Mouse (Mus musculus): ENCODE results near the gene Pgbd5. TPM values are rescaled to one million over a fixed set of nuclear protein-coding genes. Genes with fewer than 3 reads are reported as not detected.

Gene Pgbd5
- polyA plus RNA-seq, 1 experiment, result 0.22 TPM

DNA sequence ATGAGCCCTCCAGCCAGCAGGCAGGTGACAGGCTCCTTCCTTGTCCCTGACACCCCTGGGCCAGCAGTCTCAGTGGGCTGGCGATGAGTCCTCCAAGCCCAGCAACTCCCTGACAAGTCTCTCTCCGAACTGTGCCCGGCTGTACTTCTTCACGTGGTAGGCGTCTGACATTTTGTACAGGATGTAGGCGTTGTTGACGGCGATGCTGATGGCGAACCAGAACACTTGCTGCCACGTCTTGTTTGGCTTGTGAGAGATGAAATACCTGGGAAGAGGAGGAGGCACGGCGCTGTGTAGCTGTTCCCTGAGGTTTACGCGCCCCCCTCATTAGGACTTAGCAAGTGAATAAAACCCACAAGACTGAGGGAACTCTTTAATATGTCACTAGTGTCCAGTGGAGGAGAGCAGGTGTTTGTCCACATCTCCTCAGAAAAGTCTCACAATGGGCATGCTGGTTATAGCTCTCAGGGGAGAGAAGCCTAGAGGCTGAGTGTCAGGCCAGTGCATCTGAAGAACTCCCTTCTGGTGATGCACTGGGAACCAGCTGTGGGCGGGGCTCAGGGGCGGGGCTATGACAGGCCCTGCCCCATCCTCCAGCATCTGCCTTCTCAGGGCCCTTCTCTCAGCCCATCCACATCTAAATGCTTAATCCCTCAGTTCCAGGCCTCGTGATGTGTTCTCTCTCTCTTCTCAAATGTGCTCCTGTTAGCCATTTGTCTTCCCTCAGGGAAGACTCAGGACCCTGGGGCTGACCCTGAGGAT lies 68.9 kb downstream of the Pgbd5 start:
- H3K4me3 ChIP-seq (ENCODE audit: control insufficient read depth, insufficient read depth, low read length), result no peak overlapping the region
- H3K36me3 ChIP-seq (ENCODE audit: control insufficient read depth, insufficient read depth, low read length), result no peaks in the 10 kb centered on the region
- no peak overlapping the region for H3K27ac ChIP-seq (ENCODE audit: control insufficient read depth, insufficient read depth, low read length)
- DNase-seq, result no peak
- no peaks in the 10 kb centered on the region for H3K4me1 ChIP-seq (replicated peaks; ENCODE audit: control insufficient read depth, insufficient read depth, low read length)
- WGBS, result 81% methylated on average over 17 of the region's 17 CpGs
- H3K27me3 ChIP-seq (ENCODE audit: control insufficient read depth, insufficient read depth, low read length), result no peaks in the 10 kb centered on the region
- TF ChIP-seq CTCF (IDR thresholded peaks at IDR 0.05; ENCODE audit: borderline replicate concordance, control insufficient read depth, extremely low read depth, insufficient read depth, low read length, poor library complexity), result no peak
- no peak for TF ChIP-seq POLR2A (IDR thresholded peaks at IDR 0.05; ENCODE audit: control insufficient read depth, extremely low read depth, insufficient read depth, low read length, poor library complexity)

DNA sequence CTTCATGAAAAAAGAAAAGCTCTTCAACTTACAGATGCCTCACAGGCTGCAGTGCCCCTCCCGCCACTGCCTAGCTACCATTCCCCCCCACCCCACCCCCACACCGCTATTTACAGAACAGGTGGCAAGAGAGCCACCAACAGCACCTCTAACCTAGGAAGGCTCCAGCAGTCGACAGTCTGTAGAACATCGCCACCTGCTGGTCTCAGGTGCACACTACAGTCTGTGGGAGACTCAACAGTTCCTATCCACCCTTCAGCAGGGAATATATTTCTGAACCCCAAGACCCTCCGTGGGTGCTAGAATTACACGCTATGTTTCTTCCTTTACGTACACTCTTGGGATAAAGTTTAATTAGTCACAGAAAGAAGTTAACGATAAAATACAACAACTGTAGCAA lies 71.2 kb downstream of the Pgbd5 start:
- H3K27me3 ChIP-seq (ENCODE audit: control insufficient read depth, insufficient read depth, low read length), result no peaks in the 10 kb centered on the region
- H3K4me1 ChIP-seq (replicated peaks; ENCODE audit: control insufficient read depth, insufficient read depth, low read length), result no peaks in the 10 kb centered on the region
- peak; percentile 66; the same call in 1 of the 2 replicates for TF ChIP-seq CTCF (IDR thresholded peaks at IDR 0.05; ENCODE audit: borderline replicate concordance, control insufficient read depth, extremely low read depth, insufficient read depth, low read length, poor library complexity)
- no peak for TF ChIP-seq POLR2A (IDR thresholded peaks at IDR 0.05; ENCODE audit: control insufficient read depth, extremely low read depth, insufficient read depth, low read length, poor library complexity)
- peak; percentile 79 for DNase-seq
- H3K27ac ChIP-seq (ENCODE audit: control insufficient read depth, insufficient read depth, low read length), result no peak overlapping the region
- no peaks in the 10 kb centered on the region for H3K36me3 ChIP-seq (ENCODE audit: control insufficient read depth, insufficient read depth, low read length)
- H3K4me3 ChIP-seq (ENCODE audit: control insufficient read depth, insufficient read depth, low read length), result no peak overlapping the region
- WGBS, result 16% methylated on average over 8 of the region's 8 CpGs

DNA sequence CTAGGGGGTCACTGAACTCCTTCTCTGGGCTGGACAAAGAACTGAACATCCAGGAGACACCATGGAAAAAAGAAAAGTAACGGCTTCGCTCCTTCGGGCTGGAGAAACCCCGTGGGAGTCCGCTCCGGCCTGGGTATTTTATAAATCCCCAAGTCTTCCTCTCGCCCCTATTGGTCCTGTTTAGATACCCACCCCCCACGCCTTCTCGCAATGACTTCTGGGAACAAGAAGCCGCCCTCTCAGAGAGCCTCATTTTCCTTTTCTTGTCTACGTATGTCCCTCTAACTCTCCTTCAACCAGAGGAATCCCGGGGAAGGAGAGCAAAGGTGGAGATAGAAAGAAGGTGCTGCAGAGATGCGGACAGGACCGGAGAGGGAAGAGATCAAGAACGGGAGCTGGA lies 76.1 kb downstream of the Pgbd5 start:
- WGBS, result 97% methylated on average over 15 of the region's 15 CpGs
- TF ChIP-seq CTCF (IDR thresholded peaks at IDR 0.05; ENCODE audit: borderline replicate concordance, control insufficient read depth, extremely low read depth, insufficient read depth, low read length, poor library complexity), result no peak
- no peak for TF ChIP-seq POLR2A (IDR thresholded peaks at IDR 0.05; ENCODE audit: control insufficient read depth, extremely low read depth, insufficient read depth, low read length, poor library complexity)
- no peaks in the 10 kb centered on the region for H3K4me1 ChIP-seq (replicated peaks; ENCODE audit: control insufficient read depth, insufficient read depth, low read length)
- H3K4me3 ChIP-seq (ENCODE audit: control insufficient read depth, insufficient read depth, low read length), result no peak overlapping the region
- H3K27me3 ChIP-seq (ENCODE audit: control insufficient read depth, insufficient read depth, low read length), result no peaks in the 10 kb centered on the region
- no peaks in the 10 kb centered on the region for H3K36me3 ChIP-seq (ENCODE audit: control insufficient read depth, insufficient read depth, low read length)
- no peak overlapping the region for H3K27ac ChIP-seq (ENCODE audit: control insufficient read depth, insufficient read depth, low read length)
- no peak for DNase-seq

DNA sequence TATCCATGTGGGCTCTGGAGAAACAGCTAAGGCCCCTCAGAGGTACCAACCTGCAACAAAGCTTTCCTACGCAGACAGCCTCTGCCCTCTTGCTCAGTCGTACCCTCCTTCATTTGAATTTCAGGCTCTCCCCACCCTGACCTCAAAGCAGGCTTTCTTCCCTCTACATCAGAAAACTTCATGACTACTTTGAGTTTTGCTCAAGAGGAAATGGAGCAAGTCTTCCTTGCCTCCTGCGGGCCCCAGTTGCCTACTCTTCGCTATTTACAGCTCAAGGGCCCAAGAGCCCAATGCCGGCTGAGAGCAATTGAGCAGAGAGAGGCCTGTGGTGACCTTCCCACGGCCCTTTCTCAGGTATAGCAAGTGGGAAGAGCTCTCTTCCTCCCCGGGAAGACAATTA lies 76.9 kb downstream of the Pgbd5 start:
- no peak overlapping the region for H3K27ac ChIP-seq (ENCODE audit: control insufficient read depth, insufficient read depth, low read length)
- no peaks in the 10 kb centered on the region for H3K36me3 ChIP-seq (ENCODE audit: control insufficient read depth, insufficient read depth, low read length)
- H3K4me3 ChIP-seq (ENCODE audit: control insufficient read depth, insufficient read depth, low read length), result no peak overlapping the region
- TF ChIP-seq CTCF (IDR thresholded peaks at IDR 0.05; ENCODE audit: borderline replicate concordance, control insufficient read depth, extremely low read depth, insufficient read depth, low read length, poor library complexity), result no peak
- no peak for TF ChIP-seq POLR2A (IDR thresholded peaks at IDR 0.05; ENCODE audit: control insufficient read depth, extremely low read depth, insufficient read depth, low read length, poor library complexity)
- no peaks in the 10 kb centered on the region for H3K27me3 ChIP-seq (ENCODE audit: control insufficient read depth, insufficient read depth, low read length)
- H3K4me1 ChIP-seq (replicated peaks; ENCODE audit: control insufficient read depth, insufficient read depth, low read length), result no peaks in the 10 kb centered on the region
- WGBS, result 82% methylated on average over 7 of the region's 7 CpGs
- DNase-seq, result no peak

DNA sequence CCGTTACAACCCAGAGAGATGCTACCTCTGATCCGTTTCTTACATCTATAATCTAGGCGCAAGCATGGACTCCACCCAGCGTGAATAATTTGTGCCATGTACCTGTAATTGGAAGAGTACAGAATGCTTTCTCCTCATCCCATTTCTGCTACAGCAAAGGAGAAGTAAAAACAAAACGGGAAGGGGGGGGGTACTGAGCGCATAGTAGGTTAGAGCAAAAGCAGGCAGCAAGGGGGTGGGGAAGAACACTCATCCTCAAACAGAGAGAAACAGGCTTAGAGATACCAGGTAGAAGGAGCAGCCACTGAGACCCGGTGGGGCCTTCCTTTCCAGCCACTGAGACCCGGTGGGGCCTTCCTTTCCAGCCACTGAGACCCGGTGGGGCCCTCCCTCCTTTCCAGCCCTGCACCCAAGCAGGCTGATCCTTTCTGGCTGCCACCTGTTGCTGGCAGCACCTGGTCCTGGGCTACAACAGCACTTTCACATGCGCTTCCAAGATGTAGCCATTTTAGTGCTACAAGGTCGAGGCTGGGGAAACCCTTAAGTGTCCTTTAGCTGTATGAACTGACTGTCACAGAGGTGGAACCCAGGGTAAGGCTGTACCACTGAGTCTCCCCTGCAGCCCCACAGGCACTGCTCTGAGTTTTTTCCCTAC lies 77.6 kb downstream of the Pgbd5 start:
- TF ChIP-seq CTCF (IDR thresholded peaks at IDR 0.05; ENCODE audit: borderline replicate concordance, control insufficient read depth, extremely low read depth, insufficient read depth, low read length, poor library complexity) (no peak), POLR2A (IDR thresholded peaks at IDR 0.05; ENCODE audit: control insufficient read depth, extremely low read depth, insufficient read depth, low read length, poor library complexity) (no peak)
- H3K27me3 ChIP-seq (ENCODE audit: control insufficient read depth, insufficient read depth, low read length), result no peaks in the 10 kb centered on the region
- 86% methylated on average over 11 of the region's 11 CpGs for WGBS
- H3K36me3 ChIP-seq (ENCODE audit: control insufficient read depth, insufficient read depth, low read length), result no peaks in the 10 kb centered on the region
- H3K27ac ChIP-seq (ENCODE audit: control insufficient read depth, insufficient read depth, low read length), result no peak overlapping the region
- DNase-seq, result no peak
- H3K4me1 ChIP-seq (replicated peaks; ENCODE audit: control insufficient read depth, insufficient read depth, low read length), result no peaks in the 10 kb centered on the region
- H3K4me3 ChIP-seq (ENCODE audit: control insufficient read depth, insufficient read depth, low read length), result no peak overlapping the region

DNA sequence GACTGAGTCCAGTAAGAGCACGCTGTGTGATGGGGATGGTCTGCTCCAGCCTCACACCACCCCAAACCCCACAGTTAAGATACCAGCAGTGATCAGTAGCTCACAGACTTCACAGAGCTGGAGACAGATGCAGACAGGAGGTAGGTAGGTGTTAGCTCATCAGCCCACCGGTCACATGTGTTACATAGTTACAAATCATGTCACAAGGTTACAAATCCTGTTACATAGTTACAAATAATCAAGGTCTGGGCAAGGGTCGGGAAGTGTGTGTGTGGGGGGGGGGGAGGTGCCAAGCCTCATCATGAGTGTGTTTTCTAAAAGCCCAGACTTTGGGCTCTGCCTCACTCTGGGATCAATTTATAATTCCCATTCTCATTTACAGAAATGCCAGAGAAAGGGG lies 78.5 kb downstream of the Pgbd5 start:
- no peak for TF ChIP-seq CTCF (IDR thresholded peaks at IDR 0.05; ENCODE audit: borderline replicate concordance, control insufficient read depth, extremely low read depth, insufficient read depth, low read length, poor library complexity)
- TF ChIP-seq POLR2A (IDR thresholded peaks at IDR 0.05; ENCODE audit: control insufficient read depth, extremely low read depth, insufficient read depth, low read length, poor library complexity), result no peak
- Histone ChIP-seq H3K4me3 (ENCODE audit: control insufficient read depth, insufficient read depth, low read length) (no peak overlapping the region), H3K27me3 (ENCODE audit: control insufficient read depth, insufficient read depth, low read length) (no peaks in the 10 kb centered on the region), H3K27ac (ENCODE audit: control insufficient read depth, insufficient read depth, low read length) (no peak overlapping the region), H3K4me1 (replicated peaks; ENCODE audit: control insufficient read depth, insufficient read depth, low read length) (no peaks in the 10 kb centered on the region), H3K36me3 (ENCODE audit: control insufficient read depth, insufficient read depth, low read length) (no peaks in the 10 kb centered on the region)
- WGBS, result 89% methylated on average over 3 of the region's 3 CpGs
- no peak for DNase-seq

Measured in thymus, adult 2 months (tissue).